Mouse (Mus musculus) layer of hippocampus, postnatal 36 days (tissue): ENCODE measurements at regions not wholly inside any gene's neighbourhood (a gene's known extent, or its start where the extent isn't known, plus 50 kb on each side); places are given as distances from the start of the nearest gene placed in this dataset.

ENCODE experiments used
- DNase-seq, 2 experiments: peaks; one replicate each; pipeline ENCODE4 v3.0.0; 2022

GRCm38 (mm10) chr17:45821356-45821755 is 87.7 kb upstream of the 1600014C23Rik start:
- DNase-seq: no peak

- no peak for DNase-seq
Measured at GRCm38 (mm10) chr17:45819143-45819542, 85.5 kb upstream of the 1600014C23Rik start.

- DNase-seq: no peak
Measured at GRCm38 (mm10) chr17:45816566-45816965, 82.9 kb upstream of the 1600014C23Rik start.

GRCm38 (mm10) chr17:45815833-45816232 is 82.2 kb upstream of the 1600014C23Rik start:
- peak in 1 of 2 experiments; percentile 28 for DNase-seq

- DNase-seq: no peak
Measured at GRCm38 (mm10) chr17:45815341-45815740, 81.7 kb upstream of the 1600014C23Rik start.

GRCm38 (mm10) chr17:45814586-45814985 is 80.9 kb upstream of the 1600014C23Rik start:
- DNase-seq: no peak

GRCm38 (mm10) chr17:45813956-45814355 is 80.3 kb upstream of the 1600014C23Rik start:
- no peak for DNase-seq

- no peak for DNase-seq
Measured at GRCm38 (mm10) chr17:45812289-45812955, 78.8 kb upstream of the 1600014C23Rik start.

GRCm38 (mm10) chr17:45811632-45812221 is 78.1 kb upstream of the 1600014C23Rik start:
- DNase-seq: no peak

GRCm38 (mm10) chr17:45809728-45810127 is 76.1 kb upstream of the 1600014C23Rik start:
- no peak for DNase-seq

GRCm38 (mm10) chr17:45808374-45808773 is 74.7 kb upstream of the 1600014C23Rik start:
- no peak for DNase-seq

- DNase-seq: peak in 1 of 2 experiments; percentile 24
Measured at GRCm38 (mm10) chr17:45807452-45807851, 73.8 kb upstream of the 1600014C23Rik start.

- DNase-seq: no peak
Measured at GRCm38 (mm10) chr17:45806831-45807230, 73.2 kb upstream of the 1600014C23Rik start.

GRCm38 (mm10) chr17:45806430-45806829 is 72.8 kb upstream of the 1600014C23Rik start:
- no peak for DNase-seq

GRCm38 (mm10) chr17:45805471-45806082 is 71.9 kb upstream of the 1600014C23Rik start:
- DNase-seq: no peak

GRCm38 (mm10) chr17:45803331-45803730 is 69.7 kb upstream of the 1600014C23Rik start:
- DNase-seq: no peak

GRCm38 (mm10) chr17:45802439-45802838 is 68.8 kb upstream of the 1600014C23Rik start:
- DNase-seq: no peak

GRCm38 (mm10) chr17:45799725-45800124 is 66.1 kb upstream of the 1600014C23Rik start:
- no peak for DNase-seq

GRCm38 (mm10) chr17:45798996-45799395 is 65.4 kb upstream of the 1600014C23Rik start:
- peak; percentile 22 to 27 for DNase-seq

GRCm38 (mm10) chr17:45798456-45798855 is 64.8 kb upstream of the 1600014C23Rik start:
- DNase-seq: no peak

- DNase-seq: no peak
Measured at GRCm38 (mm10) chr17:45797121-45797520, 63.5 kb upstream of the 1600014C23Rik start.

GRCm38 (mm10) chr17:45794926-45795325 is 61.3 kb upstream of the 1600014C23Rik start:
- no peak for DNase-seq

- DNase-seq: no peak
Measured at GRCm38 (mm10) chr17:45790959-45791520, 57.4 kb upstream of the 1600014C23Rik start.
